Mouse (Mus musculus) hindbrain, embryonic 13.5 days (tissue): ENCODE results near the gene Abhd6. TPM values are rescaled to one million over a fixed set of nuclear protein-coding genes. Genes with fewer than 3 reads are reported as not detected.

Experiments used
- ATAC-seq: fragments of 200-750 bp; cut with Nextera tagmentation; 2 replicates; pipeline ENCODE4 v1.8.0; 2017; ENCODE audit warnings: moderate TSS enrichment; ENCODE audit not compliant: low FRiP score
- H3K27ac ChIP-seq: fragments of 300-500 bp; sonication (generic); 2 replicates; pipeline ENCODE4 v1.5.1; 2015; ENCODE audit warnings: inconsistent platforms, mild to moderate bottlenecking, moderate library complexity
- H3K27me3 ChIP-seq: fragments of 300-500 bp; sonication (generic); 2 replicates; pipeline ENCODE4 v1.6.1; 2015; ENCODE audit warnings: mild to moderate bottlenecking, inconsistent platforms
- H3K36me3 ChIP-seq: fragments of 300-500 bp; sonication (generic); 2 replicates; pipeline ENCODE4 v1.6.1; 2015; ENCODE audit warnings: mild to moderate bottlenecking, inconsistent platforms
- H3K4me1 ChIP-seq: fragments of 300-500 bp; sonication (generic); replicated peaks from 2 replicates; pipeline ENCODE4 v1.6.1; 2015; ENCODE audit warnings: inconsistent platforms
- H3K4me2 ChIP-seq: fragments of 300-500 bp; sonication (generic); 2 replicates; pipeline ENCODE4 v1.6.1; 2015; ENCODE audit warnings: inconsistent platforms, mild to moderate bottlenecking, moderate library complexity
- H3K4me3 ChIP-seq: fragments of 300-500 bp; sonication (generic); 2 replicates; pipeline ENCODE4 v1.5.1; 2015; ENCODE audit warnings: mild to moderate bottlenecking, inconsistent platforms
- H3K9ac ChIP-seq: fragments of 300-500 bp; sonication (generic); 2 replicates; pipeline ENCODE4 v1.6.1; 2015; ENCODE audit warnings: mild to moderate bottlenecking, inconsistent platforms
- H3K9me3 ChIP-seq: fragments of 300-500 bp; sonication (generic); 2 replicates; pipeline ENCODE4 v1.6.1; 2016; ENCODE audit warnings: inconsistent platforms
- WGBS: fragments of 180-500 bp; shearing (Covaris S2); methylation state at CpG from one replicate; pipeline ENCODE4 v1.1.7; 2015; 5-methylcytosine and 5-hydroxymethylcytosine counted together
- polyA plus RNA-seq: library from polyadenylated mRNA; unstranded; fragments of >200 nt; fragmentation: Nextera tagmentation; extraction: Ambion mirVana; gene quantifications from 2 replicates; pipeline ENCODE4 v1.2.1, GENCODE M21; 2015

Gene Abhd6
- polyA plus RNA-seq, 1 experiment from 2014 or later = 31.7 TPM

DNA sequence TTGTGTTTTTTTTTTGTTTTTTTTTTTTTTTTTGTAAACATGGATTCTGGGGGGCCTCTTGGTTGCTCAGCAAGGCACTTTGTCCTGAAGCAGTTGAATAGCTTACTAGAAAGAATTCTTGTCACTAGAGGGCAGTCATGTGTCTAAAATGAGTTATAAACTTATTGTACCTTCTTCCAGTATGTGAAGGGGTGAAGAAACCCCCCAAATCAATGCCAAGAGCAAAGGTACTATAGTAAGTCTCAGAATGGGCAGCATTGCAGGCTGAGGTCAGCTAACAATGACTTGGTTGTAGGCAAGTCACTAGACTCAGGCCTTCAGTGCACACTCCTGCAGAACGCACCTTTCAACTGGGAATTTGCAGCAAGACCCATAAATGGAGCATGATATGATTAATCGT lies 89.9 kb downstream of the Abhd6 start:
- Histone ChIP-seq H3K27me3 (no peaks in the 10 kb centered on the region), H3K4me1 (peaks cover 11% of the 10 kb centered on the region), H3K36me3 (peaks cover 34% of the 10 kb centered on the region), H3K4me3 (no peak overlapping the region), H3K4me2 (no peak overlapping the region), H3K27ac (no peak overlapping the region), H3K9ac (no peak overlapping the region), H3K9me3 (no peaks in the 10 kb centered on the region)
- ATAC-seq = no peak
- WGBS = 90% methylated on average over 2 of the region's 2 CpGs

DNA sequence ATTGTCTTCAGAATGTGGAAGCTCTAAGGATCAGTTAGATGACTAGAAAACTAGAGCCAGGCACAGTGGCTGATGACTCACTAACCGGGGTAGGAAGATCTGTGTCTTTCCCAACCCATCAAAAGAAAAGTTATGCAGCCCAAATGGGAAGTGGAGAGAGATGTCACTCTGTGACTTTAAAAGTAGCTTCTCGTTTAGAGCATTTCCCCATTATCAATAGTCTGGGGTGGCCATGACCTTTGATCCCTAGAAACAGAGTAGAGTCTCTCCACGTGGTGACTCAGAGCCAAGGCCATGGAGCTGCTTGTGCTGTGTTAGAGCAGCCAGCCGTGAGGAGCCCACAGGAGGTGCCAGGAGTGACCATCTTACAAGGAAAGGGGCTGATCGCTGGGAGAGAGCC lies 90.7 kb downstream of the Abhd6 start:
- no peak overlapping the region for H3K27ac ChIP-seq
- H3K4me1 ChIP-seq = peaks cover 14% of the 10 kb centered on the region
- no peak overlapping the region for H3K9ac ChIP-seq
- peak; percentile 17; the same call in 1 of the 2 replicates for ATAC-seq
- WGBS = 42% methylated on average over 5 of the region's 5 CpGs
- no peak overlapping the region for H3K4me3 ChIP-seq
- no peaks in the 10 kb centered on the region for H3K27me3 ChIP-seq
- peaks cover 29% of the 10 kb centered on the region for H3K36me3 ChIP-seq
- no peak overlapping the region for H3K4me2 ChIP-seq
- no peaks in the 10 kb centered on the region for H3K9me3 ChIP-seq

DNA sequence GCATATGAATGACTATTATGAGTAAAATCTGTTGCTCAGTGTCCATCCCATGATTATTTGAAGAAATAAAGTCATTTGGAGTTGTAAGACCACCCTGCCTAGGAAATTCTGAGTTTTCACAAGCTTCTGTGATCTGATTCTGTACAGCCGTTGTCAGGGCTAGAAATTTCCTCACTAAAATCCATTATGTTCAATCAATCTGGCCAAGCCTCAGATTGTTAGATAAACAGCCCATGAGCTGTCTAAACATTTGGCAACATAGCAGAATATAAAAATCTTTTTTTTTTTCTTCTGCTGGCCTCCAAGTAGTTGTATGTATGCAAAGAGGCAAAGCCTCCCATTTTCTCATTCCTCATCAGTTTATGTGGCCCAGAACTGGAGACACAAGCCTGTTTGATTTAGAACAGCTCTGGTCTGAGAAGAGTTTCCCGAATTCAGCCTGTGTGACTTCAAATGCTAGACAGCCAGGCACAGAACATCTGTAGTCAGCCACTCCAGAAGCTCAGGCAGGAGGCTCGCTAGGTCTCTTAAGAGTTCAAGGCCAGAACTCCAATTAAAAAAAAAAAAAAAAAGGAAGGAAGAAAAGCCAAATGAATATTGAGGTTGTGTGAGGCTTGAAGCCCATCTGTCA lies 92.3 kb downstream of the Abhd6 start:
- H3K4me1 ChIP-seq = peaks cover 27% of the 10 kb centered on the region
- peaks cover 13% of the 10 kb centered on the region for H3K36me3 ChIP-seq
- 82% methylated on average over 3 of the region's 3 CpGs for WGBS
- H3K27ac ChIP-seq = no peak overlapping the region
- no peak overlapping the region for H3K4me3 ChIP-seq
- no peak overlapping the region for H3K4me2 ChIP-seq
- no peaks in the 10 kb centered on the region for H3K27me3 ChIP-seq
- no peak overlapping the region for H3K9ac ChIP-seq
- H3K9me3 ChIP-seq = no peaks in the 10 kb centered on the region
- no peak for ATAC-seq

DNA sequence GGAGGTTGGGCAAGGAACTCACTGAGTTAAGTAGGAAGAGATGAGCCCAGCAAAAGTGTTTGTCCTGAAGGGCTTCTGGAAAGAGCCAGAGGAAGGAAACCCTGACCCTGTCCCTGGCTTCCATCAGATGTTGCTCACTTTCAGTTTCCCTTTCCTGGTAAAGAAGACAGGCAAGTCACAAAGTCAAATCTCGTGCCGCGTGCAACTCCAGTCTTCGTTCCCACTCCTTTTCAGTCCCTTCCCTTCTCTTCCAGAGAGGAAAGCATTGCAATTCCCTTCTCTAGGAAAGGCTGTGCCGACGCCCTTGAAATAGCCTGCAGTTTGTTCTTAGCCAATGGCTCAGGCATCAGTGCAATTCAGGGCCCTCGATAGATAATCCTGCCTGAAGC lies 92.9 kb downstream of the Abhd6 start:
- H3K4me3 ChIP-seq = no peak overlapping the region
- no peak for ATAC-seq
- no peak overlapping the region for H3K9ac ChIP-seq
- no peak overlapping the region for H3K4me2 ChIP-seq
- H3K9me3 ChIP-seq = no peaks in the 10 kb centered on the region
- no peak overlapping the region for H3K27ac ChIP-seq
- peaks cover 8% of the 10 kb centered on the region for H3K36me3 ChIP-seq
- peaks cover 31% of the 10 kb centered on the region for H3K4me1 ChIP-seq
- WGBS = 82% methylated on average over 7 of the region's 7 CpGs
- no peaks in the 10 kb centered on the region for H3K27me3 ChIP-seq

DNA sequence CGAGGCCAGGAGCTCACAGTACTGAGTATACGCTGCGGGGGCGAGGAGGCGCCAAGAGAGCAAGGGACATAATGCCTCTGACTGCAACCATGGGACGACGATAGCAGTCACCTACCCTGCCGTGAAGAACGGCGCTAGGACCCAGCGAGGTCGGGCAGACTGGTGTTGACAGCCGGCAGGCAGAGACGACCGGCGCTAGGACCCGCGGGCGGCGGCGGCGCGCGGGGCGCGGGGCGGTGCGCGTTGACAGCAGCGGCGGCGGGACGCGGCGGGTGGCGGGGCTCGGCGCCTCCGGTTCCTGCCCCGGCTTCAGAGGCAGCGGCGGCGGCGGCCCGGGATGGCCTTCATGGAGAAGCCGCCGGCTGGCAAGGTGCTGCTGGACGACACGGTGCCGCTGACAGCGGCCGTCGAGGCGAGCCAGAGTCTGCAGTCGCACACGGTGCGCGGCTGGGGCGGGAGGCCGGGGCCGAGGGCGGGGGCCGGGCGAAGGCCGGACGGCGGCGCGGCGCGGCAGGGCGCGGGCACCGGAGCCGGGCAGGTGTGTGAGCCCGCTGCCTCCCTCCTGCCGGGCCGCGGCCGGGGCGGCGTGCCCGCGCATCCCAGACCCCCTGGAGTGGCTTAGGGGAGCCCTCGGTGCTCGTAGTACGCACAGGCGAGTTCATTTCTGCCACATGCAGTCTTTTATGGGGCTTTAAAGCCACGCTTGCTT lies 95.4 kb downstream of the Abhd6 start, which contains the start of gene Pxk:
Gene Pxk, plus strand, starts transcription at position 234 of the 709 bp plus-strand sequence.
- ATAC-seq = peak; percentile 95
- H3K27ac ChIP-seq = peak within 1 kb of the TSS; percentile 92
- no peaks in the 10 kb centered on the region for H3K9me3 ChIP-seq
- peaks cover 50% of the 10 kb centered on the region for H3K4me1 ChIP-seq
- WGBS = under 1% methylated on average over 80 of the region's 89 CpGs
- no peaks in the 10 kb centered on the region for H3K27me3 ChIP-seq
- H3K36me3 ChIP-seq = no peaks in the 10 kb centered on the region
- H3K4me3 ChIP-seq = peak within 1 kb of the TSS; percentile 92
- peak within 1 kb of the TSS; percentile 92 for H3K9ac ChIP-seq
- peak within 1 kb of the TSS; percentile 65 for H3K4me2 ChIP-seq

DNA sequence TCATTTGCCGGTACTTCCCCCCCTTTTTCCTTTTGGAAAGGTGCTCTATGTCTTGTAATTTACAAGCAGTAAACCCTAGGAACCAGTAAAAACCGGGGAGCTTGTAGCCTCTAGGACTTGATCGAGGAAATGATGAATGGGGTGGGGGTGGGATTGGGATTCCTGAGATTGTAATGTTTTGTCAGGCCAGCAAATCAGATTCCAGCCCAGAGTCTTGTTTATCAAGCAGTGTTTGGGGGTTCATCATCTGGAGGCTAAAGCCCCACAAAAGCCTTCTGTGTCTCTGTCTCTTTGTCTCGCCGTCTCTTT lies 95.9 kb downstream of the Abhd6 start:
- Histone ChIP-seq H3K27ac (peak overlapping the region; percentile 92), H3K4me1 (peaks cover 50% of the 10 kb centered on the region), H3K9me3 (no peaks in the 10 kb centered on the region), H3K27me3 (no peaks in the 10 kb centered on the region), H3K9ac (peak overlapping the region; percentile 92), H3K4me3 (peak overlapping the region; percentile 92), H3K36me3 (no peaks in the 10 kb centered on the region), H3K4me2 (peak overlapping the region; percentile 65)
- peak; percentile 26 for ATAC-seq
- WGBS = 1% methylated on average over 5 of the region's 5 CpGs

DNA sequence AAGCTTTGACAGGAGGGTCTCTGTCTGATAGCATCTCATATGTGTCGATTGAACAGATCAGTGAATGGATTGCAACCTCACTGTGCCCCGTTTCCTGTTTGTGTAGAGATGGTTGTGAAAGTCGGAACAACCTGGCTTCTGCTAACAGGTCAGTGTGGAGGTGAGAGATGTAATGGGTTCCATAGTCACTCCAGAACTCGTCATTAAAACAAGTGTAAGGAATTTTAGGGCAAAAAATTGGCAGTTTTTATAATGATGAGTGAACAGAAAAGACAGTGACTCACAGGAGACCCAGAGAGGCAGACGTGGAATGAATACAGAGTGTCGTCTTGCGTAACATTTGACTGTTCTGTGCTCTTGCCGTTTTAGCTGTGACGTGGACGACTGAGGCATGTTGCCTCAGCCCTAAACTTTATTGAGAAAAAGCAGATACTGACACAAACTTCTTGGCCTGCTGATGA lies 96.9 kb downstream of the Abhd6 start:
- 68% methylated on average over 10 of the region's 10 CpGs for WGBS
- Histone ChIP-seq H3K9me3 (no peaks in the 10 kb centered on the region), H3K4me1 (peaks cover 46% of the 10 kb centered on the region), H3K9ac (peak overlapping the region; percentile 61), H3K4me3 (peak overlapping the region; percentile 92), H3K36me3 (no peaks in the 10 kb centered on the region), H3K27me3 (no peaks in the 10 kb centered on the region), H3K4me2 (peak overlapping the region; percentile 65), H3K27ac (no peak overlapping the region)
- no peak for ATAC-seq

DNA sequence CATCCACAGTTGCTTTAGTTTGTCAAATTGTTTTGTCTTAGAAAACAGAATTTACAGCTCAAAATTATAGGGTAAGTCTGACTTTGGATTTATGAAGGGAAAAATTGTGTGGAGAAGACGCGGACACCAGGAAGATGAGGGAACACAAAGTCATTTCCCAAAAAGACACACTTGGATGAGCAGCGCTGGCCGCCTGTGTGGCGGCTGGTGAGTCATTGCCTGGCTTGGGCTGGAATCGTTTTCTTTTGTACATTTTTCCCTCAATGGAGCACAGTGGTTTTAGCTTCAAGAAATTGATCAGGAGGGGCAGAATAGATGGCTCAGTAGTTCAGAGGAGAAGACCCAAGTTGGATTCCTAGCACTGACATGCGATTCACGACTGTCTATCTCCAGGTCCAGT lies 99.2 kb downstream of the Abhd6 start:
- no peaks in the 10 kb centered on the region for H3K9me3 ChIP-seq
- no peak overlapping the region for H3K4me3 ChIP-seq
- H3K36me3 ChIP-seq = no peaks in the 10 kb centered on the region
- H3K27ac ChIP-seq = no peak overlapping the region
- H3K9ac ChIP-seq = no peak overlapping the region
- WGBS = 82% methylated on average over 8 of the region's 8 CpGs
- no peaks in the 10 kb centered on the region for H3K27me3 ChIP-seq
- ATAC-seq = no peak
- H3K4me2 ChIP-seq = no peak overlapping the region
- H3K4me1 ChIP-seq = peaks cover 46% of the 10 kb centered on the region

DNA sequence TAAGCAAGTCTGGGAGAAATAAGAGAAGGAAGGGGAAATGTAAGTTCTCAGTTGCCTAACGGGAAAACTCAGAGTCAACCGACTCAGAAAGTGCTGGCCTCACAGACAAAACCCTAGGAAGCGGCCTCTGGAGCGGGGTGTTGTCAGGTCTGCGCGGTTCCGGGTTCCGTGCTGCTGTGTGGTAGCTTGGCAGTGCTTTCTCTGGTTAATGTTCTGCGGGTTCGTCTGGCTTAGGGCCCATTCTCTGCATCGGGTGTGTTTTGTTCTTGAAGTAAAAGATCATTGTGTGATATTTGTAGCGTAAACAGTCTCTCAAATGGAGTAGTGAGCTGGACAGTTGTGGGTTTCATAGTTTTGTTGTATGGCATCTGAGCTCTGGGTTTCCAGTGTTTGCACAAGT lies 100.0 kb downstream of the Abhd6 start:
- peak overlapping the region; percentile 35 for H3K9ac ChIP-seq
- no peaks in the 10 kb centered on the region for H3K36me3 ChIP-seq
- WGBS = 68% methylated on average over 12 of the region's 12 CpGs
- no peak overlapping the region for H3K27ac ChIP-seq
- no peaks in the 10 kb centered on the region for H3K9me3 ChIP-seq
- H3K4me3 ChIP-seq = no peak overlapping the region
- H3K4me2 ChIP-seq = no peak overlapping the region
- H3K4me1 ChIP-seq = peaks cover 43% of the 10 kb centered on the region
- no peaks in the 10 kb centered on the region for H3K27me3 ChIP-seq
- ATAC-seq = no peak

Other genes with a start within 250 kb of the Abhd6 start
- gene Gm26661, start 211.3 kb upstream of the Abhd6 start, polyA plus RNA-seq = not detected in 2 replicates
- gene Flnb, start 184.9 kb upstream of the Abhd6 start, polyA plus RNA-seq = 6.5 and 7.4 TPM in 2 replicates
- 0.26 and 1.0 TPM in 2 replicates for gene Gm45521, start 45.6 kb upstream of the Abhd6 start, polyA plus RNA-seq
- 0.04 and 0.10 TPM in 2 replicates for gene Dnase1l3, start 8.3 kb upstream of the Abhd6 start, polyA plus RNA-seq
- 47.4 and 48.0 TPM in 2 replicates for gene Rpp14, start 77.5 kb downstream of the Abhd6 start, polyA plus RNA-seq
- 61.4 and 62.8 TPM in 2 replicates for gene Pxk, start 95.3 kb downstream of the Abhd6 start, polyA plus RNA-seq
- gene Pdhb, start 170.1 kb downstream of the Abhd6 start, polyA plus RNA-seq = 246 and 250 TPM in 2 replicates
- 4.1 and 5.1 TPM in 2 replicates for gene Kctd6, start 211.2 kb downstream of the Abhd6 start, polyA plus RNA-seq